Mouse (Mus musculus): Measurements from ENCODE around the gene Kif28. TPM values are rescaled to one million over a fixed set of nuclear protein-coding genes. Genes with fewer than 3 reads are reported as not detected.
"Not testable (repeated sequence)": the region's sequence is repeated elsewhere in the genome, so short reads cannot be mapped to it uniquely, and the experiment has no call there.

The Kif28 gene
- polyA plus RNA-seq, 1 experiment from 2014 or later = not detected

DNA sequence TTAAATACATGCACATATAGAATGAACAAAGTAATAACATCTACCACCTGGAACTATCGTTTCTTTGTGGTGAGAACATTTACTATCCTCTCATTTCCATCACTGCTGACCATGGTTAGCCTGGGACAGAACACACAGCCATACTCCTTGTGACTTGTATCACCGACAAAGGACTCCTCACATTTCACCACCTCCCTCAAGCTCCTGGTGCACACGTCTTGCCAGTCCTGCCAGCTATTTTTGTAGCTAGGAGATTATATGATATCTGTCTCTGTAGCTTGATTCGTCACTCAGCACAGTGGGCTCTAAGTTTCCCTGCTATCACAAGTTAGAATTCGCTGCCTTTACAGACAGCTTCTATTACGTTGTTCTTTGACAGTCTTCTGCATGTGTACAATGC, 56.7 kb downstream of the Kif28 start:
- H3K27ac ChIP-seq (ENCODE audit: low read depth, low read length) = no peak overlapping the region

DNA sequence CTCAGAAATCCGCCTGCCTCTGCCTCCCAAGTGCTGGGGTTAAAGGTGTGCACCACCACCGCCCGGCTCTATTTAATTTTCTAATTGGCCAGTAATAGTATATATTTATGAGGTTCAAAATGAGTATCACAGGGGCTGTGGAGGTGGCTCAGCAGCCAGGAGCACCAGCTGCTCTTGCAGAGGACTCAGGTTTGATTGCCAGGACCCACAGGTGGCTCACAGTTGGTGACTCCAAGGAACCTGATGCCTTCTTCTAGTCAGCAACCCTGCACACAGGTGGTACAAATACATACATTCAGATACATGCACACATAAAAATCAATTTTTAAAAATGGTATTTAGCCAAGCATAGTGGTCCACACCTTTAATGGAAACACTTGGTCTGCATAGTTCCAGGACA, 57.1 kb downstream of the Kif28 start:
- Histone ChIP-seq H3K4me3 (ENCODE audit: low read depth, low read length) (no peak overlapping the region), H3K36me3 (ENCODE audit: control insufficient read depth, insufficient read depth, low read length) (0 out of 2 replicates have a peak, but pooled peaks cover 2% of the 10 kb centered on the region), H3K27me3 (replicated peaks; ENCODE audit: control insufficient read depth, insufficient read depth, low read length) (no peaks in the 10 kb centered on the region), H3K27ac (ENCODE audit: low read depth, low read length) (no peak overlapping the region), H3K4me2 (no peak overlapping the region), H3K4me1 (replicated peaks; ENCODE audit: control insufficient read depth, insufficient read depth, low read length) (no peaks in the 10 kb centered on the region), H3K9me3 (ENCODE audit: control insufficient read depth, low read length) (no peaks in the 10 kb centered on the region), H3K9ac (ENCODE audit: low read depth, low read length) (no peak overlapping the region)
- 87% methylated on average over 3 of the region's 3 CpGs for WGBS
- no peak for DNase-seq (ENCODE audit: low spot score)
- no peak for ATAC-seq (replicated peaks; ENCODE audit: low FRiP score)

More for the DNA sequence above, 56.7 kb downstream of the Kif28 start:
- no peak overlapping the region for H3K4me3 ChIP-seq (ENCODE audit: low read depth, low read length)
- H3K9ac ChIP-seq (ENCODE audit: low read depth, low read length) = no peak overlapping the region
- H3K4me1 ChIP-seq (replicated peaks; ENCODE audit: control insufficient read depth, insufficient read depth, low read length) = no peaks in the 10 kb centered on the region
- H3K9me3 ChIP-seq (ENCODE audit: control insufficient read depth, low read length) = no peaks in the 10 kb centered on the region
- no peaks in the 10 kb centered on the region for H3K27me3 ChIP-seq (replicated peaks; ENCODE audit: control insufficient read depth, insufficient read depth, low read length)
- 79% methylated on average over 6 of the region's 6 CpGs for WGBS
- ATAC-seq (replicated peaks; ENCODE audit: low FRiP score) (no peak), DNase-seq (ENCODE audit: low spot score) (no peak)
- H3K4me2 ChIP-seq = no peak overlapping the region
- 0 out of 2 replicates have a peak, but pooled peaks cover 2% of the 10 kb centered on the region for H3K36me3 ChIP-seq (ENCODE audit: control insufficient read depth, insufficient read depth, low read length)

DNA sequence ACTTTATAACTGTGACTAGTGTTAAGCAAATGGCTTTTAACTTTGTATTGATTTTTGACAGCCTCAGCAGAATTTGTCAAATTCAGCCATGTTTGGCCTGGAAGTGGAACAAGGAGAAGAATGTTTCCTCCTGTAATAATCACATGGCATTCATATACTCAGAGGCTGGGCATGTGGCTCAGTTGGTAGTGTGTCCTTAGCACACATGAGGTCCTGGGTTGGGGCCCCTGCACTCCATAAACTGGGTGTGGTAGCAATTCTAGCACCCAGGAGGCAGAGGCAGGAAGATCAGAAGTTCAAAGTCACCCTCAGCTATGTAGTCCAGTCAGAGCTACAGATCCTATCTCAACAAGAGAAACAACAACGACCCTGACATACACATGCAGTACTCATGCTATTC, 57.8 kb downstream of the Kif28 start:
- Histone ChIP-seq H3K27ac (ENCODE audit: low read depth, low read length) (no peak overlapping the region), H3K4me2 (no peak overlapping the region), H3K4me3 (ENCODE audit: low read depth, low read length) (no peak overlapping the region), H3K9me3 (ENCODE audit: control insufficient read depth, low read length) (no peaks in the 10 kb centered on the region), H3K36me3 (ENCODE audit: control insufficient read depth, insufficient read depth, low read length) (0 out of 2 replicates have a peak, but pooled peaks cover 2% of the 10 kb centered on the region), H3K4me1 (replicated peaks; ENCODE audit: control insufficient read depth, insufficient read depth, low read length) (no peaks in the 10 kb centered on the region), H3K9ac (ENCODE audit: low read depth, low read length) (no peak overlapping the region), H3K27me3 (replicated peaks; ENCODE audit: control insufficient read depth, insufficient read depth, low read length) (no peaks in the 10 kb centered on the region)
- no peak for ATAC-seq (replicated peaks; ENCODE audit: low FRiP score)
- no peak for DNase-seq (ENCODE audit: low spot score)
- 59% methylated on average over 1 of the region's 1 CpGs for WGBS

DNA sequence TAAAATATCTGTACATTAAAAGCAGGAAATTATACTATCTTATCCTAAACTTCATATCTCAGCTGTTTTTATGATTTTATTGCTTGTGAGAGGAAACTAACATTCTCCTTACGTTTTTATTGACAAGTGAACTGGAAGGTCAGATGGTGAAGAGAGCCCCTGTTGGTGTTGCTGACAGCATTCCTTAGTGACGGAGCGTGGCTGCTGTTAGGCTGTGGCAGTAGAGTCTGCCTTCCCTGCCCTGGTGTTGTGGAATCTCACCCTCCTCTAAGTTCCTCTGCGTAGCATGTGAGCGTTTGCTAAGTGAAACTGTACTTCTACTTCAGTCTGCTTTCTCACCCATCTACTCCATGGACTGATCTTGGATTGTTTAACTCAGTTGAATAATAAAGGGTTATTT, 58.3 kb downstream of the Kif28 start:
- no peak overlapping the region for H3K4me3 ChIP-seq (ENCODE audit: low read depth, low read length)
- ATAC-seq (replicated peaks; ENCODE audit: low FRiP score) (no peak), DNase-seq (ENCODE audit: low spot score) (no peak)
- H3K27me3 ChIP-seq (replicated peaks; ENCODE audit: control insufficient read depth, insufficient read depth, low read length) = no peaks in the 10 kb centered on the region
- no peak overlapping the region for H3K9ac ChIP-seq (ENCODE audit: low read depth, low read length)
- 85% methylated on average over 5 of the region's 5 CpGs for WGBS
- no peaks in the 10 kb centered on the region for H3K9me3 ChIP-seq (ENCODE audit: control insufficient read depth, low read length)
- no peak overlapping the region for H3K27ac ChIP-seq (ENCODE audit: low read depth, low read length)
- H3K36me3 ChIP-seq (ENCODE audit: control insufficient read depth, insufficient read depth, low read length) = 0 out of 2 replicates have a peak, but pooled peaks cover 2% of the 10 kb centered on the region
- no peak overlapping the region for H3K4me2 ChIP-seq
- H3K4me1 ChIP-seq (replicated peaks; ENCODE audit: control insufficient read depth, insufficient read depth, low read length) = no peaks in the 10 kb centered on the region

DNA sequence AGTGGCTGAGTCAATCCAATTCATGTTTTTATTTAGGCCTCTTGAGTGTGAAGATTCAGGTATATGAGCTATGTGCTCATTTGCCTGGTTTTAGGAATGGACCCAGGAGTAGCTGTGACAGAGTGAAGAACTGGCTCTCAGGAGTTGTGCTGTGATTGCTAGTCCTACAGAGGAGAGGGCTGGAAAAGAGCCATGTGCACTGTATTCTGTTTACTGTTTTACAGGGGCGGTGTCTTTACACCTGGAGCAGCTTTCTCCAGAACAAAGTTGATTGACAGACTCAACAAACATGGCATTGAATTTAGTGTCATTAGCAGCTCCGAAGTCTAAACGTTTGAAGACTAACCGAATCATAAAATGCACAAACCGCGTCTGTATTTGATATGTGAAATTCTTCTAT, 58.7 kb downstream of the Kif28 start:
- H3K9me3 ChIP-seq (ENCODE audit: control insufficient read depth, low read length) = no peaks in the 10 kb centered on the region
- H3K9ac ChIP-seq (ENCODE audit: low read depth, low read length) = no peak overlapping the region
- H3K36me3 ChIP-seq (ENCODE audit: control insufficient read depth, insufficient read depth, low read length) = 0 out of 2 replicates have a peak, but pooled peaks cover 2% of the 10 kb centered on the region
- H3K4me3 ChIP-seq (ENCODE audit: low read depth, low read length) = no peak overlapping the region
- H3K27me3 ChIP-seq (replicated peaks; ENCODE audit: control insufficient read depth, insufficient read depth, low read length) = no peaks in the 10 kb centered on the region
- H3K4me1 ChIP-seq (replicated peaks; ENCODE audit: control insufficient read depth, insufficient read depth, low read length) = no peaks in the 10 kb centered on the region
- H3K27ac ChIP-seq (ENCODE audit: low read depth, low read length) = no peak overlapping the region
- WGBS = 90% methylated on average over 6 of the region's 6 CpGs
- ATAC-seq (replicated peaks; ENCODE audit: low FRiP score) = no peak
- no peak for DNase-seq (ENCODE audit: low spot score)
- no peak overlapping the region for H3K4me2 ChIP-seq

DNA sequence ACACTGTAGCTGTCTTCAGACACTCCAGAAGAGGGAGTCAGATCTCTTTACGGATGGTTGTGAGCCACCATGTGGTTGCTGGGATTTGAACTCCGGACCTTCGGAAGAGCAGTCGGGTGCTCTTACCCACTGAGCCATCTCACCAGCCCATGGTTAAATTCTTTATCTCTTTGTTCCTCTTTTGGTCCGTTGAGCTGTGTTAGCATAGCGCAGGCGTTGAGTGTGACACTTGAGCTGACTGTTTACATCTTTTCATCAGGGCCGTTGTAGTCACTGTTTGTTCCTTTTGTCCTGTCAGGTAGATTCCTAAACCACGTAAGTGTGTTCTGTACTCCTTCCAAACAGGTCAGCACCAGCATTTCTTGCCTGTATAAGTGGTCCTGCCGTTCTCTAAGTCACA, 62.3 kb downstream of the Kif28 start:
- H3K4me2 ChIP-seq; ATAC-seq (replicated peaks; ENCODE audit: low FRiP score); H3K27ac ChIP-seq (ENCODE audit: low read depth, low read length); H3K4me1 ChIP-seq (replicated peaks; ENCODE audit: control insufficient read depth, insufficient read depth, low read length); H3K36me3 ChIP-seq (ENCODE audit: control insufficient read depth, insufficient read depth, low read length); H3K9ac ChIP-seq (ENCODE audit: low read depth, low read length); H3K9me3 ChIP-seq (ENCODE audit: control insufficient read depth, low read length); H3K4me3 ChIP-seq (ENCODE audit: low read depth, low read length); H3K27me3 ChIP-seq (replicated peaks; ENCODE audit: control insufficient read depth, insufficient read depth, low read length); DNase-seq (ENCODE audit: low spot score): not testable (repeated sequence)
- 70% methylated on average over 9 of the region's 10 CpGs for WGBS

DNA sequence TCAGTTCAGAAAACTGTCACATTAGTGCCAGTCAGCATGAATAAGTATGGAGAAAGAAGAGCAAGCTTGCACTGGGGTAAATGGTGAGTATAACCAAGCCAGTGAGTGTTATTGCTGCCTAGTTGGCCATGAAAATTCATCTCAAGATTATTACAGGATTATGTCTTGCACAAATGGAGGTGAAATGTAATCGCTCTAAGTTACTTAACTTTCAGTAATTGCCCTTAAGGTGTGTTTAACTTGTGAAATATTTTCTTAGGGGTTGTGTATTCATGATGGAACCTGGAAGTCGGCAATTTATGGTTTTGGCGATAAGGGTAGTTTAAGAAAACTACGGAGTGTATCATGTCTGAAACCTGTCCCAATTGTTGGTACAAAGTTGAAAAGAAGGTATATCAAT, 65.7 kb downstream of the Kif28 start:
- 89% methylated on average over 4 of the region's 4 CpGs for WGBS
- no peak overlapping the region for H3K9ac ChIP-seq (ENCODE audit: low read depth, low read length)
- H3K4me3 ChIP-seq (ENCODE audit: low read depth, low read length) = no peak overlapping the region
- no peak overlapping the region for H3K27ac ChIP-seq (ENCODE audit: low read depth, low read length)
- ATAC-seq (replicated peaks; ENCODE audit: low FRiP score) (no peak), DNase-seq (ENCODE audit: low spot score) (no peak)
- no peaks in the 10 kb centered on the region for H3K4me1 ChIP-seq (replicated peaks; ENCODE audit: control insufficient read depth, insufficient read depth, low read length)
- no peaks in the 10 kb centered on the region for H3K9me3 ChIP-seq (ENCODE audit: control insufficient read depth, low read length)
- H3K36me3 ChIP-seq (ENCODE audit: control insufficient read depth, insufficient read depth, low read length) = peaks cover 4% of the 10 kb centered on the region; the same call in 1 of the 2 replicates
- H3K4me2 ChIP-seq = no peak overlapping the region
- H3K27me3 ChIP-seq (replicated peaks; ENCODE audit: control insufficient read depth, insufficient read depth, low read length) = no peaks in the 10 kb centered on the region

DNA sequence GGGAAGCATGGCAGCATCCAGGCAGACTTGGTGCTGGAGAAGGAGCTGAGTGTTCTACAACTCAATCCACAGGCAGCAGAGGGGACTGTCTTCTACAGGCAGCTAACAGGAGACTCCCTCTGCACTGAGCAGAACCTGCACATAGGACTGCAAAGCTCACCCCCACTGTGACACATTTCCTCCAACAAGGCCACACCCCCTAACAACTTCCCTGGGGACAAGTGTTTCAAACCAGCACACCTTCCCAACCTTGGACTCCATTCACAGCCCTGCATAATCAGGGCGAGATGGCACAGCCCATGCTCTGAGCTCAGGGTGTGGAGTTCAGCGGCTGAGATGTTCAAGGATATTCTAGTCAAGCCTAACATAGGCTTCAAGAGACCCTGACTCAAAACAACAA, 68.0 kb downstream of the Kif28 start:
- peaks cover 4% of the 10 kb centered on the region; the same call in 1 of the 2 replicates for H3K36me3 ChIP-seq (ENCODE audit: control insufficient read depth, insufficient read depth, low read length)
- ATAC-seq (replicated peaks; ENCODE audit: low FRiP score) = no peak
- H3K9ac ChIP-seq (ENCODE audit: low read depth, low read length) = no peak overlapping the region
- no peak overlapping the region for H3K27ac ChIP-seq (ENCODE audit: low read depth, low read length)
- no peaks in the 10 kb centered on the region for H3K4me1 ChIP-seq (replicated peaks; ENCODE audit: control insufficient read depth, insufficient read depth, low read length)
- H3K4me3 ChIP-seq (ENCODE audit: low read depth, low read length) = no peak overlapping the region
- H3K9me3 ChIP-seq (ENCODE audit: control insufficient read depth, low read length) = no peaks in the 10 kb centered on the region
- no peak for DNase-seq (ENCODE audit: low spot score)
- H3K4me2 ChIP-seq = no peak overlapping the region
- no peaks in the 10 kb centered on the region for H3K27me3 ChIP-seq (replicated peaks; ENCODE audit: control insufficient read depth, insufficient read depth, low read length)
- 87% methylated on average over 2 of the region's 2 CpGs for WGBS

DNA sequence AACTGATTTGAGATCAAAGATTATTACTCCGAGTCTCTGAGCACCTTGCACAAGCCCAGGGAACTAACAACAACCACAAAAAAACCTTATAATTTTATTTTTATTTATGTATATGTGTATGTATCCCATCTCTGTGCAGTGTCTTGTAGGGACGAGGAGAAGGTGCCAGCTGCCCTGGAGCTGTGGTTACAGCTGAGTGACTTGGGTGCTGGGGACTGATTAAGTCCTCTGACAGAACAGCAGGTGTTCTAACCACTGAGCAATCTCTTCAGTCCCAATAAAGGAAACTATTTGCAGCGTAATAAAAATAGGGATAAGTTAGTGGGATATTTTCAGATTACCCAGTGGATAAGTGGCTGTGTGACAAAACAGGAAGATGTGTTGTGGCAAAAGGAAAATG, 70.7 kb downstream of the Kif28 start:
- Histone ChIP-seq H3K4me1 (replicated peaks; ENCODE audit: control insufficient read depth, insufficient read depth, low read length) (no peaks in the 10 kb centered on the region; the same call in 1 of the 2 replicates), H3K4me2 (no peak overlapping the region), H3K27ac (ENCODE audit: low read depth, low read length) (no peak overlapping the region), H3K36me3 (ENCODE audit: control insufficient read depth, insufficient read depth, low read length) (peaks cover 7% of the 10 kb centered on the region; the same call in 1 of the 2 replicates), H3K4me3 (ENCODE audit: low read depth, low read length) (no peak overlapping the region), H3K9ac (ENCODE audit: low read depth, low read length) (no peak overlapping the region), H3K9me3 (ENCODE audit: control insufficient read depth, low read length) (no peaks in the 10 kb centered on the region), H3K27me3 (replicated peaks; ENCODE audit: control insufficient read depth, insufficient read depth, low read length) (no peaks in the 10 kb centered on the region)
- ATAC-seq (replicated peaks; ENCODE audit: low FRiP score) (no peak), DNase-seq (ENCODE audit: low spot score) (no peak)
- WGBS = 81% methylated on average over 3 of the region's 3 CpGs

All from liver, embryonic 11.5 days (tissue).